Mouse (Mus musculus): ENCODE results near the gene B3gnt9.
A peak's percentile ranks its signal among the peaks of the same experiment; 100 is the strongest.
"Not testable (repeated sequence)": the region's sequence is repeated elsewhere in the genome, so short reads cannot be mapped to it uniquely, and the experiment has no call there.

B3gnt9 gene

DNA sequence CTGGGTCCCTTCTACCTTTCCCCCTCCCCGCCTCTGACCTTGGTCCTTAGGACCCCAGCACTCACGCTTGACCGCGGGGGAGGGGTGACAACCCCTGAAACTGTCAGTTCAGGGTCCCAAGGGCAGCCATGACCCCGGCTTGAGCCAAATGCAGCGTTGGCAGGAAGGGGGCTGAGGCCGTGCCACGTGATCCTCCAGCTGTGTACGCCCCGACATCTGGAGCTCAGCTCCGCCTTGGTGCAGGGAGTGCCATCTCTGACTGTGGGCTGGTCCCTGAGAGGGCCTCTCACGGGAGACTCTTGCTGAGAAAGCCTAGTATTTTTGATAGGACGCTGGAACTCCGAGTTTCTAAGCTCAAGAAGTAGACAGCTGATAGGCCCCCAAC, at the start of gene B3gnt9:
Gene B3gnt9 (minus strand): TSS at position 188 of the 385 bp plus-strand sequence.
- DNase-seq, result peak; percentile 81

DNA sequence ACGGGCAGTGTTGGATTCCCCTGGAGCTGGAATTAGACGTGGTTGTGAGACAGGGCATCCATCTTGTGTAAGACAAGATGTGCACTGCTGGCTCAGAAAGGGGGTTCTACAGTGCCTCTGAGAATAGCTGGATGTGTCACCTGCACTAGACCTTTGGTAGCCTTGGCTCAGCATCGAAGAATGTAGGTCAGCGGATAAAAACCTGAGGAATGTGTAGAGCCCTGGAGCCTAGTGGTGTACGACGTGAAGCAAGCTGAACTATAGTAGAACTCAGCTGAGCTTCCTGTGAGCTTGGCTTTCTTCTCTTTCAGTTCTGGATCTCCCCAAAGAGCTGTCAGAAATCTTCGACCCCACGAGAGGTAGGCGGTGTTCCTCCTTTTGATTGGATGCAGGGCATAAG, 48.9 kb upstream of the B3gnt9 start:
- DNase-seq, result no peak

- no peak for DNase-seq
Measured at GRCm38 (mm10) chr8:105303396-105303795, 48.4 kb upstream of the B3gnt9 start.

GRCm38 (mm10) chr8:105299962-105300361, 45.0 kb upstream of the B3gnt9 start:
- no peak for DNase-seq

GRCm38 (mm10) chr8:105298351-105299252, 43.6 kb upstream of the B3gnt9 start:
- peak; percentile 73 for DNase-seq

DNA sequence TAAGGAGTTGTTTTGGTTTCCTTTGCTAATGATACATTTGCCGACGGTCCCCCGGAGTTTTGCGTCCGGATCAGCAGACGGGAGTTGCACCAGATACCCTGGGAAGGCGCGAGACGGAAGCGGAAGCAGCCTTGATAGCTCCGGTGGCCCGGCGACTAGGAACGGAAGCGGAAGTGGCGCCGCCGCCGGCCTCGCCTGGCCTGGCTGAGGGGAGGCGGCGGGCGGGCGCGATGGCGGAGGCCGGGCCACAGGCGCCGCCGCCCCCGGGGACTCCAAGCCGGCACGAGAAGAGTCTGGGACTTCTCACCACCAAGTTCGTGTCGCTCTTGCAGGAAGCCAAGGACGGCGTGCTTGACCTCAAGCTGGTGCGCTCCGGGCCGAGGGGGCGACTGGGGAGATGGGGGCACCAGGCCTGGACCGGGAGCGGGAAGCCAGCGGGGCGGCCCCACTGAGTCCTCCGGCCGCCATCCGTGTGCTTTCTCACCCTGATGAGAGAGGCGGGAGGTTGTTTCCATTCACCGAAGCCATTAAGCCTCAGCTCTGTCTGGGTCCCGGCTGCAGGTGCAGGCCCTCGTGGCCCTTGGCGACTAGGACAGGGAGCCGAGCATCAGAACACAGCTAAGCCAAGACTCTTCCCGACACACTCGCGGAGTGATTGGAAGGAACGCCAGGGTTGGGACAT, 42.7 kb upstream of the B3gnt9 start, which contains the start of gene E2f4:
Gene E2f4 (plus strand): TSS at position 153 of the 682 bp plus-strand sequence.
- DNase-seq, result peak; percentile 92

DNA sequence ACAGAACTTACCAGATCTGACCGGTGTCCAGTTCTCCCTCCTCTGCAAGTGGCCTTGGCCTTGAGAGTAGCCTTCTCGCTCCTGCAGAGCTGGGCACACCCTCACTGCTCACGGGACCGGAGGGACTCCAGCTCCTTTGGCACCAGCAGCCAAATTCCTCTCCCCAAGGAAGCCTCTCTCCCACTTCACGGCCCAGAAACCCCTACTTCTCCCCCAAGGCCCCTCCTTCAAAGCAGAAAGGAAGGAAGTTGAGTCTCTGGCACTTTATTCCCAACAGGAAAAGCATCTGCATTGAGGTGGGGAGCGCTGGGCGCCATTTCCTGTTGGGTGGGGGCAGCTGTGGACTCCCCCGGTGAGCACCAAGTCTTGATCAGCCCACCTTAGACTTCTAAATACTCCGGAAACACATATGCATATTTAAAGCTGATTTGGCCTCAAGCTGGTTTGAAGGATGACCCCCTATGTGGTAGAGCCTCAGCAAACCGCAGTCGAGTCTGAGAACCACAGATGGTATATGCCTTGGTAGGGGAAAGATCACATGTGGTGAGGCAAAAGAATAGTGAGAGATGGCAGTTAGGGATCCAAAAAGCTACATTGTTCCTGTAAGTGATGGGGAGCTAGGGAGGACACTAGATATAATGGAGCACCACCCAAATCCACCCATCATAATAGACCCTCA, 41.1 kb upstream of the B3gnt9 start, which contains the start of gene Exoc3l:
Gene Exoc3l (minus strand): TSS at position 207 of the 679 bp plus-strand sequence.
- peak; percentile 33 for DNase-seq

DNA sequence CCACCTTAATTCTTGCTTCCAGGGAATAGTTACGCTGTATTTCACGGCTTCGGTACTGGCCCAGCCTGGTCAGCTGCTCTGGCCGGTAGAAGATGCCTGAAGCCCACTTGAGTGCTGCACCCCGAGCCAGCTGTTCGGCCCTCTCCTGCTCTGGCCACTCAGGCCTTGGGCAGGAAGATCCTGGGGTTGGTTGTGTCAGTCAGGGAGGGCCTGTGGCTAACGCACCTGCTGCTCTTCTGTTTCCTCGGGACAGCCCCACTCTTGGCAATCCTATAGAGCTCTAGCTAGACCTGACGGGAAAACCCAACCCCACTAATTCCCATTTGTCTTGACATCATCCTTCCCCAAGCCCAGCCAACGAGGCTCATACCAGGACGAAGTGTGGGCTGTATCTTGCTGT, 40.3 kb upstream of the B3gnt9 start:
- no peak for DNase-seq

- no peak for DNase-seq
Measured at GRCm38 (mm10) chr8:105294776-105295175, 39.8 kb upstream of the B3gnt9 start.

GRCm38 (mm10) chr8:105293405-105293804, 38.5 kb upstream of the B3gnt9 start:
- no peak for DNase-seq

GRCm38 (mm10) chr8:105292471-105292870, 37.5 kb upstream of the B3gnt9 start:
- no peak for DNase-seq

- not testable (repeated sequence) for DNase-seq
Measured at GRCm38 (mm10) chr8:105291802-105292201, 36.8 kb upstream of the B3gnt9 start.

DNA sequence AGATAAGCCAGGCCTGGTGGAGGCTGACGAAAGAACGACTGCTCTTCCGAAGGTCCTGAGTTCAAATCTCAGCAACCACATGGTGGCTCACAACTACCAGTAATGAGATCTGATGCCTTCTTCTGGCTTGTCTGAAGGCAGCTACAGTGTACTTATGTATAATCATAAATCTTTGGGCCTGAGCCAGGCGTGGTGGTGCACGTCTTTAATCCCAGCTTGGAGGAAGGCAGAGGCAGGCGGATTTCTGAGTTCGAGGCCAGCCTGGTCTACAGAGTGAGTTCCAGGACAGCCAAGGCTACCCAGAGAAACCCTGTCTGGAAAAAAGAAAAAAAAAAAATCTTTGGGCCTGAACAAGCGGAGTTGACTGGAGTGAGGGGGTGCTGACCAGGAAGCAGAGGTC, 36.4 kb upstream of the B3gnt9 start:
- not testable (repeated sequence) for DNase-seq

- peak; percentile 91 for DNase-seq
Measured at GRCm38 (mm10) chr8:105290554-105291314, 35.8 kb upstream of the B3gnt9 start.

DNA sequence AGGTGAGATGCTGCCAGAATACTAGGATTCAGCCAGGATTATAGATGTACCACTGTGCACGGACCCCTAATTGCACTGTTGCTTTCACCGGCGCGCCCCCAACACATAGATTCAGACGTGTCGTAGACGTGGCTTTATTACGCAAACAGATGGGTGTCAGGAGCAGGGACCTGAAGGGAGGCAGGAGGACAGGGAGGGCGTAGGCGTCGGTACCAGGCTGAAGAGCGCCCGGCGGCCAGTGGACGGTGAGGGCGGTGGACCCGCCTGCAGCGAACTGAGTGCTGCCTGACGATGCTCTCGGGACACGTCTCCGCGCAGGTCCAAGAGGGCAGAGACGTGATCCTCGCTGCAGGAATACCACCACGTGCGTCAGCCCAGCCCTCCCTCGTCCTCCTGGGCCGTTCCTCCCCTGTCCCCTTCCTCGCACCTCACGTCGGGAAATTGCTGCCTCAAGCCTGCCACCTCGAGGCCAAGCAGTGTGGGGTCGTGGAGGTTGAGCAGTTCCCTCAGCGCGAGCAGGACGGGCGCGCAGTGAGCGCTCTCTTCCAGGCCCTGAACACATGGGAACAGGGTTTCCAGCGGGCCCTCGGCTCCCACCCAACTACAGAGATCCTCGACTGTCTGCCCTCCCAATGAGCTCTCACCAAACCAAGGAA, 35.0 kb upstream of the B3gnt9 start, which contains the start of gene 4931428F04Rik:
Gene 4931428F04Rik (minus strand): TSS at position 60 of the 656 bp plus-strand sequence.
- DNase-seq, result peak; percentile 71

DNA sequence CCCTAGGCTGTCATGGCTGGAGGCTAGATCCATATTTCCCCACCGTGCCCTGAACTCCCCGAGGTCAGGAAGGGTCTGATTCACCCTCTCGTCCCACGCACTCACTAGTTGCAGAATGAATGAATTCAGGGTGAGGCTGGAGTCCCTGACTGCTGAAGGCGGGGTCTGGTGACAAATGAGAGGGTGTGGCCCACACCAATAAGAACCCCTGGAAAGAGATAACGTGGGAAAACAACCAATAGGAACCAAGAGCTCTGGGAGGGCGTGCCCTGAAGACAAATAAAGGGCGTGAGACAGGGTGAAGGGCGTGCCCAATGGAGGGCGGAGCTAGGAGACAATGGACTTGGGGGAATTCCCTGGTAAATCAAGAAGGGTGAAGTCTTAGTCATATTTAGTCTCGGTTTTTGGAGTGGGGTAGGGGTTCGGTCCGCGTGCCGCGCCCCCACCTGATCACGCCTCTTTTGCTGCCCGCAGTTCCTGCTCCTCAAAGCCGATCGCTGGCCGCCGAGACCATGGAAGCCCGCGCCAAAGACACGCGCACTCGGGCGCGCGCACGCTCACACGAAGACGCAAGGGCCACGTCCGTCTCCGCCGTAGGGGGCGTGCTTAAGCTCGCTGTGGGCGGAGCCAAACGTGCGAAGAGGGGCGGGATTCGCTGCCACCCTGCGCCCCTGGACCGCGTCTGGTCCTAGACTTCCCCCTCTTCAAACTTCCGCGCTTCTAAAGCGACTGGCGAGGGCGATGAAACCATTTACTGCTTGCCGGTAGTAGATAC, 34.2 kb upstream of the B3gnt9 start:
- DNase-seq, result peak; percentile 97

DNA sequence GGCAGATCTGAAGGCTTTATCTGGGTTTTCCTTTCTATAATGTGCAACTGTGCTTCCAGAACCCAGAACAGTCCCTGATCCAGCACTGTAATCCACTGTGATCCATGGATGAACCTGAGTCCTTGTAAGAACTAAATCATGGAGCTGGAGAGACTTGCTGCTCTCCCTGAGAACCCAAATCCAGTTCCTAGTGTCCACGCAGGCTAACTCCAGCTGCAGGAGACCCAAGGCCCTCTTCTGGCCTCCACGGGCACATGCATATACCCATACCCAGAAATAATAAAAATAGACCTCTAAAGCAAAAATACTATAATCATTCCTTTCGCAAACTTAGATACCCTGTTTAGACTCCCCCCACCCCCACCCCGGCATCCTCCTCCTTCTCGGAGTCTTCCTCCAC, 33.3 kb upstream of the B3gnt9 start:
- no peak for DNase-seq

DNA sequence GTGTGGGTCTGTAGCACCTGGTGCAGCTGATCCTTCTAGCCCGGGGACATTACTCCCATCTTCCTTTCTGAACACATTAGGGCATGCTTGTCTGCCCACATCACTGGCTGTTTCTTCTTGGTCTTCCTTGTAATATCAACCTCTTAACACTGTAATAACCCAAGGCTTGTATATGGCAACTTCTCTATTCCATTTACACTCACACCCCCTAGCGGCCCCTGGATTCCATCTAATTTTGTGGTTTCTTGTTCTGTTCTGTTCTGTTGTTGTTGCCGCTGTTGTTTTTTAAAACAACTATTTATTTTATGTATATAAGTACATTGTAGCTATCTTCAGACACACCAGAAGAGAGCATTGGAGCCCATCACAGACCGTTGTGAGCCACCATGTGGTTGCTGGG, 32.0 kb upstream of the B3gnt9 start:
- no peak for DNase-seq

DNA sequence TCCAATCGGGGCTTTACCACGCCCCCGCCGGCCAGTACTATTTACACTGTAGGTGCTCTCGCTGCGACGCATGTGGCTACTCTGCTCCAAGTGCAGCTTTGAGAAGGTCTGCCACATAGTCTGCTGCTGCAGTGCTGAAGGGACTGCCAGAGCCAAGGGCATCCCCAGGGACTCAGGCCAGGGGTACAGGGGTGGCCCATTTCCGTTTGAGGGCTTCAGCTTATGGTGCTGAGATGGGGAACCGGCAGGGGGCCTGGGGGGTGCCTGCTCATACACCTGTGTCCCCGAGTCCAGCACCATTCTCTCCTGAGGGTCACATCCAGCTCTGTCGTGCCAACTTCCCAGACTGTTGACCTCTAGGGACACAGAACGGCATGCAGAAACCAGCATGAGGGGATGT, 30.6 kb upstream of the B3gnt9 start:
- DNase-seq, result no peak

GRCm38 (mm10) chr8:105283074-105283473, 28.1 kb upstream of the B3gnt9 start:
- peak; percentile 55 for DNase-seq

DNA sequence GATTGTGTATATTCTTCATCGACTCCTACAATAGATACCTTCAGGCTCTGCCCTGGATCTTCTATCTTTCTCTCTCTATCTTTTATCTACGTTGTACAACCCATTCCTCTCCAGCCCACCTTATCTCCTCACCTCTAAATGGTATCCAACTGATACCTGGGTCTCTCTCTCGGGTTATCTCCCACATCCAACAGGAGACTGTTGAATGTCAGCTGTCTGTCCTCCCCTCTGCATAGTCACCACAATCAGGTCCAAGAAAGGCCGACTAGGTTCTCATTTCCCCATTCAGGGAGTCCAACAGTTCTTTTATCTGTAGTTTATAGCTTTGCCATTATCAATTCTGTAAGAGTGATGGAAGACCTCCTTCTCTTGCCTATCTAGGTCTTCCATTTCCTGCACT, 27.3 kb upstream of the B3gnt9 start:
- DNase-seq, result no peak
